Mouse (Mus musculus) MEL (cell line): ENCODE results near the gene Gm8947. TPM values are rescaled to one million over a fixed set of nuclear protein-coding genes. Genes with fewer than 3 reads are reported as not detected.

ENCODE experiments used
- DNase-seq: peaks from one replicate; pipeline ENCODE4 v3.0.0; 2011; ENCODE audit warnings: low read depth, low spot score
- H3K27ac ChIP-seq: 2 replicates; pipeline ENCODE4 v1.5.1; 2012; ENCODE audit warnings: low read depth, mild to moderate bottlenecking, control low read depth, low read length, moderate library complexity; ENCODE audit not compliant: control insufficient read depth
- H3K27me3 ChIP-seq, 2 experiments: fragments of 150-350 bp in 1 of 2; sonication (generic) in 1 of 2; 2 replicates each; pipeline ENCODE4 v1.6.1; 2012; ENCODE audit warnings: low read length in 2 of 2, mild to moderate bottlenecking in 2 of 2, improper control_type of control experiment in 1 of 2, moderate library complexity in 1 of 2; ENCODE audit not compliant: insufficient read depth in 2 of 2, control insufficient read depth in 1 of 2
- H3K36me3 ChIP-seq, 2 experiments: 2 replicates each; pipeline ENCODE4 v1.6.1; 2012 to 2014; ENCODE audit warnings: low read length in 2 of 2, improper control_type of control experiment in 1 of 2, inconsistent platforms in 1 of 2, mild to moderate bottlenecking in 1 of 2; ENCODE audit not compliant: insufficient read depth in 2 of 2, control insufficient read depth in 1 of 2
- H3K4me1 ChIP-seq, 2 experiments: fragments of 150-350 bp in 1 of 2; sonication (generic) in 1 of 2; 2 replicates each; pipeline ENCODE4 v1.6.1; 2012; ENCODE audit warnings: low read length in 2 of 2, improper control_type of control experiment in 1 of 2, mild to moderate bottlenecking in 1 of 2; ENCODE audit not compliant: insufficient read depth in 2 of 2, control insufficient read depth in 1 of 2
- H3K4me3 ChIP-seq, 2 experiments: fragments of 150-350 bp in 1 of 2; sonication (generic) in 1 of 2; 2 replicates each; pipeline ENCODE4 v1.5.1; 2012; ENCODE audit warnings: low read depth in 2 of 2, low read length in 2 of 2, mild to moderate bottlenecking in 2 of 2, moderate library complexity in 2 of 2, control low read depth in 1 of 2, improper control_type of control experiment in 1 of 2; ENCODE audit not compliant: control insufficient read depth in 1 of 2, insufficient read depth in 1 of 2
- H3K79me2 ChIP-seq: 2 replicates; pipeline ENCODE4 v1.6.1; 2012; ENCODE audit warnings: mild to moderate bottlenecking, low read length, moderate library complexity; ENCODE audit not compliant: control insufficient read depth, poor library complexity, insufficient read depth
- H3K9ac ChIP-seq: 2 replicates; pipeline ENCODE4 v1.6.1; 2012; ENCODE audit warnings: low read depth, mild to moderate bottlenecking, control low read depth, low read length, moderate library complexity; ENCODE audit not compliant: control insufficient read depth, poor library complexity, severe bottlenecking
- H3K9me3 ChIP-seq: fragments of 150-350 bp; sonication (generic); replicated peaks from 2 replicates; pipeline ENCODE4 v1.6.1; 2012; ENCODE audit warnings: mild to moderate bottlenecking, low read length, improper control_type of control experiment, moderate library complexity; ENCODE audit not compliant: insufficient read depth
- BHLHE40 ChIP-seq: IDR thresholded peaks from 2 replicates; pipeline ENCODE4 v1.6.1; 2012; ENCODE audit warnings: low read depth, mild to moderate bottlenecking, inconsistent platforms, low read length, improper control_type of control experiment, borderline replicate concordance
- CHD1 ChIP-seq: IDR thresholded peaks from 2 replicates; pipeline ENCODE4 v1.6.1; 2012; ENCODE audit warnings: low read depth, mild to moderate bottlenecking, inconsistent platforms, low read length, improper control_type of control experiment
- E2F4 ChIP-seq: IDR thresholded peaks from 2 replicates; pipeline ENCODE4 v1.6.1; 2011; ENCODE audit warnings: low read depth, low read length, improper control_type of control experiment, borderline replicate concordance
- ELF1 ChIP-seq: IDR thresholded peaks from 2 replicates; pipeline ENCODE4 v1.6.1; 2014; ENCODE audit warnings: low read depth, mild to moderate bottlenecking, inconsistent platforms, low read length, improper control_type of control experiment, moderate library complexity
- EP300 ChIP-seq, 2 experiments: IDR thresholded peaks; 2 replicates each; pipeline ENCODE4 v1.6.1; 2011; ENCODE audit warnings: improper control_type of control experiment in 2 of 2, low read length in 2 of 2, low read depth in 1 of 2, mild to moderate bottlenecking in 1 of 2
- ETS1 ChIP-seq: IDR thresholded peaks from 2 replicates; pipeline ENCODE4 v1.6.1; 2012; ENCODE audit warnings: low read depth, mild to moderate bottlenecking, inconsistent platforms, low read length, improper control_type of control experiment, moderate library complexity
- GABPA ChIP-seq: IDR thresholded peaks from 2 replicates; pipeline ENCODE4 v1.6.1; 2012; ENCODE audit warnings: low read depth, mild to moderate bottlenecking, inconsistent platforms, low read length, improper control_type of control experiment, moderate library complexity
- GATA1 ChIP-seq: IDR thresholded peaks from 2 replicates; pipeline ENCODE4 v1.6.1; 2011; ENCODE audit warnings: low read depth, low read length, improper control_type of control experiment
- HCFC1 ChIP-seq: IDR thresholded peaks from 2 replicates; pipeline ENCODE4 v1.6.1; 2012; ENCODE audit warnings: low read depth, mild to moderate bottlenecking, inconsistent platforms, low read length, improper control_type of control experiment, moderate library complexity
- MAFK ChIP-seq: IDR thresholded peaks from 2 replicates; pipeline ENCODE4 v1.6.1; 2011; ENCODE audit warnings: low read depth, mild to moderate bottlenecking, low read length, improper control_type of control experiment, borderline replicate concordance
- MAX ChIP-seq: IDR thresholded peaks from 2 replicates; pipeline ENCODE4 v1.6.1; 2011; ENCODE audit warnings: low read length, improper control_type of control experiment
- MEF2A ChIP-seq: IDR thresholded peaks from 2 replicates; pipeline ENCODE4 v1.6.1; 2014; ENCODE audit warnings: low read depth, mild to moderate bottlenecking, inconsistent platforms, low read length, improper control_type of control experiment; ENCODE audit not compliant: poor library complexity, insufficient replicate concordance, severe bottlenecking; ENCODE audit errors: extremely low read depth
- MXI1 ChIP-seq: IDR thresholded peaks from 2 replicates; pipeline ENCODE4 v1.6.1; 2011; ENCODE audit warnings: mild to moderate bottlenecking, low read depth, low read length, improper control_type of control experiment
- MYC ChIP-seq: IDR thresholded peaks from 2 replicates; pipeline ENCODE4 v1.6.1; 2011; ENCODE audit warnings: low read depth, mild to moderate bottlenecking, low read length, improper control_type of control experiment, moderate library complexity
- NELFE ChIP-seq: IDR thresholded peaks from 2 replicates; pipeline ENCODE4 v1.6.1; 2011; ENCODE audit warnings: low read depth, low read length, improper control_type of control experiment
- POLR2A ChIP-seq, 2 experiments: IDR thresholded peaks; 2 replicates each; pipeline ENCODE4 v1.6.1; 2011 to 2012; ENCODE audit warnings: low read length in 2 of 2, mild to moderate bottlenecking in 2 of 2, control low read depth in 1 of 2, improper control_type of control experiment in 1 of 2, low read depth in 1 of 2, moderate library complexity in 1 of 2; ENCODE audit not compliant: control insufficient read depth in 1 of 2, insufficient read depth in 1 of 2, poor library complexity in 1 of 2
- RAD21 ChIP-seq: IDR thresholded peaks from 2 replicates; pipeline ENCODE4 v1.6.1; 2011; ENCODE audit warnings: mild to moderate bottlenecking, low read depth, low read length, improper control_type of control experiment
- RCOR1 ChIP-seq: IDR thresholded peaks from 2 replicates; pipeline ENCODE4 v1.6.1; 2012; ENCODE audit warnings: low read depth, mild to moderate bottlenecking, inconsistent platforms, low read length, improper control_type of control experiment
- SMC3 ChIP-seq: IDR thresholded peaks from 2 replicates; pipeline ENCODE4 v1.6.1; 2011; ENCODE audit warnings: low read depth, low read length, improper control_type of control experiment
- TAL1 ChIP-seq: IDR thresholded peaks from 2 replicates; pipeline ENCODE4 v1.6.1; 2012; ENCODE audit warnings: mild to moderate bottlenecking, inconsistent platforms, low read length, moderate library complexity, mixed read lengths
- TBP ChIP-seq: IDR thresholded peaks from 2 replicates; pipeline ENCODE4 v1.8.0; 2011; ENCODE audit warnings: low read depth, low read length, improper control_type of control experiment
- TCF12 ChIP-seq: IDR thresholded peaks from 2 replicates; pipeline ENCODE4 v1.6.1; 2014; ENCODE audit warnings: low read depth, mild to moderate bottlenecking, inconsistent platforms, low read length, improper control_type of control experiment, moderate library complexity
- UBTF ChIP-seq: IDR thresholded peaks from 2 replicates; pipeline ENCODE4 v1.6.1; 2012; ENCODE audit warnings: low read depth, mild to moderate bottlenecking, inconsistent platforms, low read length, improper control_type of control experiment, moderate library complexity, borderline replicate concordance; ENCODE audit not compliant: insufficient read depth
- USF2 ChIP-seq, 2 experiments: IDR thresholded peaks; 2 replicates each; pipeline ENCODE4 v1.6.1; 2011 to 2012; ENCODE audit warnings: improper control_type of control experiment in 2 of 2, low read length in 2 of 2, borderline replicate concordance in 1 of 2, inconsistent platforms in 1 of 2, low read depth in 1 of 2, mild to moderate bottlenecking in 1 of 2; ENCODE audit not compliant: insufficient read depth in 1 of 2
- ZKSCAN1 ChIP-seq: IDR thresholded peaks from 2 replicates; pipeline ENCODE4 v1.6.1; 2012; ENCODE audit warnings: low read depth, mild to moderate bottlenecking, inconsistent platforms, low read length, improper control_type of control experiment, moderate library complexity
- ZMIZ1 ChIP-seq: IDR thresholded peaks from 2 replicates; pipeline ENCODE4 v1.6.1; 2012; ENCODE audit warnings: low read depth, mild to moderate bottlenecking, inconsistent platforms, low read length, improper control_type of control experiment, moderate library complexity
- ZNF384 ChIP-seq: IDR thresholded peaks from 2 replicates; pipeline ENCODE4 v1.6.1; 2012; ENCODE audit warnings: low read depth, mild to moderate bottlenecking, inconsistent platforms, low read length, improper control_type of control experiment
- polyA plus RNA-seq, 2 experiments: library from polyadenylated mRNA; stranded (reverse) in 1 of 2; unstranded in 1 of 2; fragments of >175 nt in 1 of 2; fragments of >200 nt in 1 of 2; gene quantifications; 2 replicates each; pipeline versions ENCODE4 v1.2.1 to v1.2.4; 2012; ENCODE audit warnings: low replicate concordance in 2 of 2, low read depth in 1 of 2; ENCODE audit not compliant: insufficient read length in 2 of 2, insufficient read depth in 1 of 2, missing spikeins in 1 of 2
- total RNA-seq: library from RNA; depleted of rRNA; stranded (reverse); fragments of 300-350 nt; gene quantifications from 2 replicates; pipeline ENCODE4 v1.2.3, GENCODE M21; 2012

The Gm8947 gene
- total and polyA plus RNA-seq, 3 experiments, result 0.08 TPM; not detected in 2

GRCm38 (mm10) chr1:151237780-151238179 lies 45.6 kb downstream of the Gm8947 start:
- no peaks in the 10 kb centered on the region for H3K9me3 ChIP-seq
- TF ChIP-seq GABPA (no peak), ZMIZ1 (no peak), TCF12 (no peak), GATA1 (no peak), MAFK (no peak), TAL1 (no peak), ZKSCAN1 (no peak), NELFE (no peak), MAX (no peak), HCFC1 (no peak), RAD21 (no peak), BHLHE40 (no peak), UBTF (no peak), USF2 (IDR thresholded peaks at IDR 0.05; ENCODE audit: borderline replicate concordance in 1 of 2, insufficient read depth in 1 of 2, low read depth in 1 of 2, low read length in 2 of 2) (no peak), EP300 (IDR thresholded peaks at IDR 0.05; ENCODE audit: low read depth in 1 of 2, low read length in 2 of 2) (no peak), E2F4 (no peak), MYC (no peak)
- no peak overlapping the region for H3K4me3 ChIP-seq
- DNase-seq, result no peak
- H3K9ac ChIP-seq, result no peak overlapping the region
- no peaks in the 10 kb centered on the region; a peak in 1 of 4 replicates for H3K27me3 ChIP-seq
- H3K27ac ChIP-seq, result no peak overlapping the region
- no peaks in the 10 kb centered on the region for H3K79me2 ChIP-seq
- peaks cover 0 to 5% of the 10 kb centered on the region in 2 experiments; a peak in 2 of 4 replicates for H3K4me1 ChIP-seq
- H3K36me3 ChIP-seq, result peaks cover 0 to 3% of the 10 kb centered on the region in 2 experiments; a peak in 1 of 4 replicates

- H3K36me3 ChIP-seq, result peaks cover 0 to 3% of the 10 kb centered on the region in 2 experiments; a peak in 1 of 4 replicates
- TF ChIP-seq MEF2A, result no peak
- no peak for TF ChIP-seq MXI1
- TF ChIP-seq GABPA, result no peak
- no peak for TF ChIP-seq ELF1
- TF ChIP-seq SMC3, result no peak
- no peak for TF ChIP-seq MYC
- no peak for TF ChIP-seq TBP
- TF ChIP-seq MAFK, result no peak
- no peak for TF ChIP-seq ETS1
- TF ChIP-seq CHD1, result no peak
- TF ChIP-seq USF2 (IDR thresholded peaks at IDR 0.05; ENCODE audit: borderline replicate concordance in 1 of 2, insufficient read depth in 1 of 2, low read depth in 1 of 2, low read length in 2 of 2), result no peak
- no peak for TF ChIP-seq POLR2A (IDR thresholded peaks at IDR 0.05; ENCODE audit: control insufficient read depth in 1 of 2, insufficient read depth in 1 of 2, low read depth in 1 of 2, low read length in 2 of 2, poor library complexity in 1 of 2)
- no peak for TF ChIP-seq ZNF384
- no peak for TF ChIP-seq ZKSCAN1
- TF ChIP-seq RCOR1, result no peak
- TF ChIP-seq, all 39 proteins: peak for 0
- H3K4me1 ChIP-seq, result peaks cover 0 to 5% of the 10 kb centered on the region in 2 experiments; a peak in 2 of 4 replicates
- no peak overlapping the region for H3K4me3 ChIP-seq
- no peak overlapping the region for H3K27ac ChIP-seq
- no peaks in the 10 kb centered on the region for H3K79me2 ChIP-seq
- H3K9me3 ChIP-seq, result no peaks in the 10 kb centered on the region
- no peaks in the 10 kb centered on the region; a peak in 1 of 4 replicates for H3K27me3 ChIP-seq
- DNase-seq, result no peak
- H3K9ac ChIP-seq, result no peak overlapping the region
Measured at GRCm38 (mm10) chr1:151243332-151243731, 51.2 kb downstream of the Gm8947 start.
